Mouse (Mus musculus): ENCODE results near the gene 4933428G20Rik. TPM values are rescaled to one million over a fixed set of nuclear protein-coding genes. Genes with fewer than 3 reads are reported as not detected.

4933428G20Rik gene
- polyA plus RNA-seq, 1 experiment from 2014 or later, result 0.85 TPM

DNA sequence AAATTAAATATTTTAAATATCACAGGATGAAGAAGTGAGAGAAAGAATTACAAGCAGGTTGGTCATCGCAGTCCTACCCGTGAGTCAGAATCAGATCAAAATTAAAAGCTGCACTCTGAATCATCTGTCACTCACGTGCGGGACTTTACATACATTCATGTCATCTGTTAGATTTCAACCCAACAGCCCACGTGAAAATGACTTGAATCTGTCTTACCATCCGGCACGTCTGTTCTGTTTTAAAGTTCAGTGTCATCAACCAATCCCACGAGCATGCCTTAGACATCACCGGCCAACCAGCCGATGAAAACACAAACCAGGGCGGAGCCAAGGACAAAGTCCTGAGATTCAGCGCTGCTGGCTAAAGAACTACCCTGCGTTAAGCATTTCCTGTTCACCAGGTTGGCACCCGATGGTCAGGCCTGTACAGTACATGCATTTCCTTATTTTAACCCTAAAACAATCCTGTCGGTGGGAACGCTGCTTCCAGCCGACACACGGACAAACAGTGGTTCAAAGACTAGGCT, 28.2 kb upstream of the 4933428G20Rik start:
- Histone ChIP-seq H3K4me2 (ENCODE audit: low read length) (no peak overlapping the region), H3K9me3 (ENCODE audit: control insufficient read depth, low read length) (no peaks in the 10 kb centered on the region), H3K27ac (ENCODE audit: low read depth, low read length) (no peak overlapping the region), H3K4me1 (ENCODE audit: control insufficient read depth, insufficient read depth, low read depth, low read length) (peaks cover 21% of the 10 kb centered on the region), H3K36me3 (ENCODE audit: control insufficient read depth, insufficient read depth, low read length) (peaks cover 8% of the 10 kb centered on the region; the same call in 1 of the 2 replicates), H3K27me3 (replicated peaks; ENCODE audit: control insufficient read depth, insufficient read depth, low read length) (peaks cover 6% of the 10 kb centered on the region; the same call in 1 of the 2 replicates), H3K9ac (ENCODE audit: low read depth, low read length) (no peak overlapping the region), H3K4me3 (ENCODE audit: low read length) (no peak overlapping the region)
- WGBS, result 79% methylated on average over 18 of the region's 18 CpGs
- no peak for ATAC-seq

DNA sequence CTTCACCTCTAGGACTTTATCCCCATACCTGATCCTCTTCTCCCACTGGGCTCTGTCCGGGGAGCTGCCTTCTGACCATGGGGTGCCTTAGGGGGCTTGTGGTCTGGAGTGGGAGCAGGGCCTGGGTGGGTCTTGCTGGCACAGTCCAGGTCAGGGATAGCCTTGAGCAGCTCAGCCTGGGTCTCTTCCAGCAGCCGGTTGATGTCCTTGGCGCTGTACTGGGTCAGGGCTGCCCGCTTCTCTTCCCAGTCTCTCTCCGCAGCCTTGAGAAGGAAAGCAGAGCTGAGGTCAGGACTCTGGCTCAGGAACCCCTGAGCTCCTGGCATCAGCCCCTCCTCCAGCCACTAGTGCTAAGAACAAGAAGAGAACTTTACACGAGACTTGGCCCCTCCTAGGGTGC, 25.2 kb upstream of the 4933428G20Rik start:
- H3K4me1 ChIP-seq (ENCODE audit: control insufficient read depth, insufficient read depth, low read depth, low read length), result peaks cover 10% of the 10 kb centered on the region
- H3K36me3 ChIP-seq (ENCODE audit: control insufficient read depth, insufficient read depth, low read length), result peaks cover 18% of the 10 kb centered on the region
- no peaks in the 10 kb centered on the region for H3K9me3 ChIP-seq (ENCODE audit: control insufficient read depth, low read length)
- no peak overlapping the region for H3K4me3 ChIP-seq (ENCODE audit: low read length)
- no peak overlapping the region; the same call in 1 of the 2 replicates for H3K27ac ChIP-seq (ENCODE audit: low read depth, low read length)
- no peak overlapping the region for H3K9ac ChIP-seq (ENCODE audit: low read depth, low read length)
- ATAC-seq, result no peak
- no peak overlapping the region for H3K4me2 ChIP-seq (ENCODE audit: low read length)
- WGBS, result 88% methylated on average over 6 of the region's 6 CpGs
- H3K27me3 ChIP-seq (replicated peaks; ENCODE audit: control insufficient read depth, insufficient read depth, low read length), result no peaks in the 10 kb centered on the region

DNA sequence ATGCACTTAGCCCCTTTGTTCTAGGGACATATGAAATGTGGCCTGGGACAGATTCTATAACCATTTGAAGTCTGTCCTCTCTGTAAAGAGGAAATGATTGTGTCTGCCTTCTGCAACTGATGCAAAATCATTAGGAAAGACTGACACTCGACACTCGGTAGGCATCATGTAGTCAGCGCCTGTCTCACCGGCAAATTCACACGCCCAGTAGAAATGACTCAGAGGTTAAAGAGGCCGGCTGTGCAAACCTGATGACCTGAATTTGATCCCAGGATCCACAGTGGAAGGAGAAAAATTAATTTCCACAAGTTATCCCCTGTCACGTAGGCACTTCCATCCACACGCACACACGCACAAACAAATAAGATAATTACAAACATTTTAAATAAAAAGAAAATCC, 24.2 kb upstream of the 4933428G20Rik start:
- Histone ChIP-seq H3K4me1 (ENCODE audit: control insufficient read depth, insufficient read depth, low read depth, low read length) (peaks cover 10% of the 10 kb centered on the region), H3K4me2 (ENCODE audit: low read length) (no peak overlapping the region), H3K9ac (ENCODE audit: low read depth, low read length) (no peak overlapping the region; the same call in 1 of the 2 replicates), H3K36me3 (ENCODE audit: control insufficient read depth, insufficient read depth, low read length) (peaks cover 23% of the 10 kb centered on the region), H3K9me3 (ENCODE audit: control insufficient read depth, low read length) (no peaks in the 10 kb centered on the region), H3K4me3 (ENCODE audit: low read length) (no peak overlapping the region), H3K27me3 (replicated peaks; ENCODE audit: control insufficient read depth, insufficient read depth, low read length) (no peaks in the 10 kb centered on the region), H3K27ac (ENCODE audit: low read depth, low read length) (no peak overlapping the region)
- no peak for ATAC-seq
- 56% methylated on average over 9 of the region's 9 CpGs for WGBS

DNA sequence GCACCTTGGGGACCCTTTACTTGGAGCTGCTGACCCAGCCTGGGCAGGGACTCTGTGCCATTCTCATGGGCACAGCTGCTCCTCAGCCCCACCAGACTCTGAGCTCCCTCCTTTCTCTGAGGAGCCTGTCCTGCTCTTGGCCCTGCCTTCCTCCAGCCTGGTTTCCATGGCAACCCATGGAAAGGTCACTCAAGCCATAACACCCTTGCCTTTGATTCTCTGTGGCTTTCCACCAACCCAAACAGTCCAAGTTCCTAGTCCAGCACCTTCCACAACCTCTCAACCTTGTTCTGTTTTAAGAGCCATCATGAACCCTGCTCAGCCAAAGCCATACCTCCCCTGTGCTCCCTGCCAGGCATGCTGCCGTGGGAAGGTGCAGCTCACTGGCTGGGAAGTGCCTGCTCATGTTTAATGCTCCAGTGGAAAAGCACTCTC, 23.7 kb upstream of the 4933428G20Rik start:
- no peaks in the 10 kb centered on the region for H3K27me3 ChIP-seq (replicated peaks; ENCODE audit: control insufficient read depth, insufficient read depth, low read length)
- H3K9me3 ChIP-seq (ENCODE audit: control insufficient read depth, low read length), result no peaks in the 10 kb centered on the region
- 7% methylated on average over 1 of the region's 1 CpGs for WGBS
- 0 out of 2 replicates have a peak overlapping the region, but pooled peaks have one; percentile 23 for H3K27ac ChIP-seq (ENCODE audit: low read depth, low read length)
- H3K4me2 ChIP-seq (ENCODE audit: low read length), result no peak overlapping the region
- H3K9ac ChIP-seq (ENCODE audit: low read depth, low read length), result peak overlapping the region; percentile 43
- no peak overlapping the region for H3K4me3 ChIP-seq (ENCODE audit: low read length)
- H3K4me1 ChIP-seq (ENCODE audit: control insufficient read depth, insufficient read depth, low read depth, low read length), result peaks cover 10% of the 10 kb centered on the region
- H3K36me3 ChIP-seq (ENCODE audit: control insufficient read depth, insufficient read depth, low read length), result peaks cover 28% of the 10 kb centered on the region
- peak; percentile 58 for ATAC-seq

DNA sequence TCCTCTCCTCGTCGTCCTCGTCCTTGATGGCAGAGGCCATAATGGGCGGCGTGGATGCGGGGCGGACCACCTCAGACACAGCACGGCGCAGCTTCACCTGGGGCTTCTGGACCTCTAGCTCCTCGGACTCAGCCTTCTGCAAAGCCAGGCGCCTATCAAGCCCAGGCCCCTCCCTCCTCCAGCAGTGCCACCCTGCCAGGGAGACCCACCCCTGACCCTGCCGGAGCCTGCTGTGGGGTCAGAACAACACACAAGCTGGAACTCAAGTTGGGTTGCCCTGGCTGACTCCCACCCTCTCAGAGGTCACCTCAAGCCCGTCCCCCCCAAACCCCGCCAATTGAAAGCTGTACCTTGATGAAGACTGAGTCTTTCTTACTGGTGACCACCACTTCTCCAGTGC, 23.0 kb upstream of the 4933428G20Rik start:
- WGBS, result 86% methylated on average over 14 of the region's 14 CpGs
- Histone ChIP-seq H3K4me3 (ENCODE audit: low read length) (no peak overlapping the region), H3K27ac (ENCODE audit: low read depth, low read length) (no peak overlapping the region)

DNA sequence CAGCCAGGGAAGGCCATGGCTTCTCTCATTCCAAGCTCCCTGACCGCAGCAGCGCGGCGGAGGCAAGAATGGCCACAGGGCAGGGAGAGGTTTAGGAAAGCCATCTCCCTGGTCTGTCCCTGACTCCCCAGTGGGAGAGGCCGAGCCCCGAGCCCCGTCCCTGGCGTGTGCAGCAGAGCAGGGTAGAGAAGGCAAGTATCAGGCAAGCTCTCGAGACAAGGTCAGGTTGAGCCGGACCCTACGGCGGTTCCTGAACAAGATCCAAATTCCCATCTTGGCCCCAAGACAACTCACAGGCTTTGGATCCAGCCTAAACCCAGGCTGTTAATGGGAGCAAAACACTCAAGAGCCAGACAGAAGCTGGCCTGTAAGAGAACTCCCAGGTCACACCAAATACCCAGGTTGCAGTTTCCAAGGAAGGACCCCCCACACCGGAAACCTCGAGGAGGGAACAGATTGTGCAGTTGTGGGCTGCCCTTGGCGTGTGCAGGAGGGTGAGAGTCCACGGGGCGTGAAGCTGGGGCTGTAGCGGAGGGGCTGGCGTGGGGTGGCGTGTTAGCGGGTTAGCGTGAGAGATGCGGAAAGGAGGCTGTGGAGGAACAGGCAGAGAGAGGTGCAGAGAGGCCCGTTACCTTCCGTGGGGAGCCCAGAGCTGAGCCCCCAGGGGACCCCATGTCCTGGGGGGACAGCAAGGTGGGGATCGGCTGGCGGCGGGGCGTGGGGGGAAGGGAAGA, 21.8 kb upstream of the 4933428G20Rik start:
- Histone ChIP-seq H3K4me2 (ENCODE audit: low read length) (no peak overlapping the region), H3K36me3 (ENCODE audit: control insufficient read depth, insufficient read depth, low read length) (peaks cover 38% of the 10 kb centered on the region), H3K9me3 (ENCODE audit: control insufficient read depth, low read length) (no peaks in the 10 kb centered on the region), H3K27me3 (replicated peaks; ENCODE audit: control insufficient read depth, insufficient read depth, low read length) (no peaks in the 10 kb centered on the region), H3K9ac (ENCODE audit: low read depth, low read length) (no peak overlapping the region), H3K27ac (ENCODE audit: low read depth, low read length) (no peak overlapping the region; the same call in 1 of the 2 replicates), H3K4me3 (ENCODE audit: low read length) (no peak overlapping the region), H3K4me1 (ENCODE audit: control insufficient read depth, insufficient read depth, low read depth, low read length) (peaks cover 10% of the 10 kb centered on the region)
- ATAC-seq, result no peak
- 78% methylated on average over 29 of the region's 29 CpGs for WGBS

More for the DNA sequence above, 23.0 kb upstream of the 4933428G20Rik start:
- H3K9me3 ChIP-seq (ENCODE audit: control insufficient read depth, low read length), result no peaks in the 10 kb centered on the region
- peaks cover 34% of the 10 kb centered on the region for H3K36me3 ChIP-seq (ENCODE audit: control insufficient read depth, insufficient read depth, low read length)
- H3K4me2 ChIP-seq (ENCODE audit: low read length), result no peak overlapping the region
- no peaks in the 10 kb centered on the region for H3K27me3 ChIP-seq (replicated peaks; ENCODE audit: control insufficient read depth, insufficient read depth, low read length)
- peaks cover 10% of the 10 kb centered on the region for H3K4me1 ChIP-seq (ENCODE audit: control insufficient read depth, insufficient read depth, low read depth, low read length)
- peak overlapping the region; percentile 8; the same call in 1 of the 2 replicates for H3K9ac ChIP-seq (ENCODE audit: low read depth, low read length)
- no peak for ATAC-seq

DNA sequence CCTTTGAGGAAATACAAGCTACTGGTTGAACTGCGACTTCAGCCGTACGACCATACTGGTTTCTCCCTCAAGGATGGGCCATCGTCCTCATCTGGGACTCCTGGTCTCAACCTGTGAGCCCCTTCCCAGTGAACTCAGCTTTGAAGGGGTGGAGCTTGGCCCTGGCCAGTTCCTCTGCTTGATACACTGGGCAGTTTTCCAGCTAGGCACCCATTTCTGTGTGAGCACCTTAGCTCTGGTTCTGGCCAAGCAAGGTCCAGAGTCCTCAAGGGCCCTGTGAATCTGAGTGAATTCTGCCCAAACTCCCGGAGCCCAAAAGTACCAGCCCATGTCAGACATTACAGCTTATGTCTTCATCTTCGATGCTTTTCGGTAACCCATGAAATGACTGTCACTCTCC, 20.4 kb upstream of the 4933428G20Rik start:
- H3K27ac ChIP-seq (ENCODE audit: low read depth, low read length), result no peak overlapping the region
- H3K4me3 ChIP-seq (ENCODE audit: low read length), result no peak overlapping the region
- H3K4me2 ChIP-seq (ENCODE audit: low read length), result no peak overlapping the region
- no peaks in the 10 kb centered on the region for H3K27me3 ChIP-seq (replicated peaks; ENCODE audit: control insufficient read depth, insufficient read depth, low read length)
- H3K4me1 ChIP-seq (ENCODE audit: control insufficient read depth, insufficient read depth, low read depth, low read length), result peaks cover 10% of the 10 kb centered on the region
- 95% methylated on average over 7 of the region's 7 CpGs for WGBS
- no peak overlapping the region for H3K9ac ChIP-seq (ENCODE audit: low read depth, low read length)
- no peak for ATAC-seq
- no peaks in the 10 kb centered on the region for H3K9me3 ChIP-seq (ENCODE audit: control insufficient read depth, low read length)
- peaks cover 42% of the 10 kb centered on the region for H3K36me3 ChIP-seq (ENCODE audit: control insufficient read depth, insufficient read depth, low read length)

DNA sequence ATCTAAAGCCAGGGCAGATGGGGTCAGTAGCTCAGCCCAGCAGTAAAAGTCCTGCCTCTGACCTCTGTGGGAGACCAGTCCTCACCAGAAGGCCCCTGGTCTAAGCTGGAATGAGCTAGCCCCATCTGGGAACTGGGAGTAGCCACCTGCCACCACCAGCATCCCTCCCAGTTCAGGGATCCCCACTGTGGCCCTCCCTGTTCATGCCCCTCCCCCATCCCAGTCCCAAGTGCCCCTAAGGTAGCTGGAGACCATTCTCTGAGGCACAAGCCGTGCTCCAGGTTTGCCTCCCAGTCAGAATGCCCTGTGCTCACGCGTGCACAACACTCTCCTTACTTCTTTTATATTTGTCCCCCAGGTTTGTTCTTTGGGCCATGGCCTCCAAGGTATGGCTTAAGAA, 12.9 kb upstream of the 4933428G20Rik start:
- no peak for ATAC-seq
- Histone ChIP-seq H3K4me2 (ENCODE audit: low read length) (no peak overlapping the region), H3K27ac (ENCODE audit: low read depth, low read length) (no peak overlapping the region), H3K4me3 (ENCODE audit: low read length) (no peak overlapping the region), H3K27me3 (replicated peaks; ENCODE audit: control insufficient read depth, insufficient read depth, low read length) (no peaks in the 10 kb centered on the region), H3K9me3 (ENCODE audit: control insufficient read depth, low read length) (no peaks in the 10 kb centered on the region), H3K36me3 (ENCODE audit: control insufficient read depth, insufficient read depth, low read length) (peaks cover 19% of the 10 kb centered on the region), H3K9ac (ENCODE audit: low read depth, low read length) (no peak overlapping the region), H3K4me1 (ENCODE audit: control insufficient read depth, insufficient read depth, low read depth, low read length) (peaks cover 15% of the 10 kb centered on the region)
- WGBS, result 77% methylated on average over 3 of the region's 3 CpGs

DNA sequence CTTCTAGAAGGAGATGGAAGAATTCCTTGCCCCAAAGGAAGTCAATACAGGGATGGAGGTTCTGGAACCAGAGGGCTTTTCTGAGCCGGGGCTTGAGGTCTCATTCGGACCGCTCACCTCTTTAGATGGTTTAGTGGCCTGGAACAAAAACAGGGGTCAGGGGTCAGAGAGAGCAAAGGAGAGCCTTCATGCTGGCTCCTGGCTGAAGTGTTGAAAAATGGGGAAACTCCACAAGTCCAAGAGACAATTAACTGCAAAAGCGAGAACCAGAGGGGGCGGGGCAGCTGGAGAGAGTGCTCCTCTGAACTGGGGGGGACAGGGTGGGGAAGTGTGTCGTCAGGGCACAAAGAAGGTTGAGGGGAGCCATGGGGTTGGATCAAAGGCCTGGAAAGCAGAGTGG, 12.4 kb upstream of the 4933428G20Rik start:
- H3K27me3 ChIP-seq (replicated peaks; ENCODE audit: control insufficient read depth, insufficient read depth, low read length), result no peaks in the 10 kb centered on the region
- WGBS, result 28% methylated on average over 6 of the region's 6 CpGs
- H3K9ac ChIP-seq (ENCODE audit: low read depth, low read length), result no peak overlapping the region; the same call in 1 of the 2 replicates
- H3K4me2 ChIP-seq (ENCODE audit: low read length), result 0 out of 2 replicates have a peak overlapping the region, but pooled peaks have one; percentile 19
- no peak overlapping the region for H3K27ac ChIP-seq (ENCODE audit: low read depth, low read length)
- no peak overlapping the region for H3K4me3 ChIP-seq (ENCODE audit: low read length)
- peaks cover 15% of the 10 kb centered on the region for H3K4me1 ChIP-seq (ENCODE audit: control insufficient read depth, insufficient read depth, low read depth, low read length)
- H3K9me3 ChIP-seq (ENCODE audit: control insufficient read depth, low read length), result no peaks in the 10 kb centered on the region
- no peak for ATAC-seq
- peaks cover 15% of the 10 kb centered on the region for H3K36me3 ChIP-seq (ENCODE audit: control insufficient read depth, insufficient read depth, low read length)

Measured in hindbrain, embryonic 16.5 days (tissue).